Mouse (Mus musculus): ENCODE data around the gene Pes1. TPM values are rescaled to one million over a fixed set of nuclear protein-coding genes. Genes with fewer than 3 reads are reported as not detected.
"Not testable (repeated sequence)": the region's sequence is repeated elsewhere in the genome, so short reads cannot be mapped to it uniquely, and the experiment has no call there.

The Pes1 gene
- total RNA-seq, 1 experiment from 2014 or later, result 117 TPM

DNA sequence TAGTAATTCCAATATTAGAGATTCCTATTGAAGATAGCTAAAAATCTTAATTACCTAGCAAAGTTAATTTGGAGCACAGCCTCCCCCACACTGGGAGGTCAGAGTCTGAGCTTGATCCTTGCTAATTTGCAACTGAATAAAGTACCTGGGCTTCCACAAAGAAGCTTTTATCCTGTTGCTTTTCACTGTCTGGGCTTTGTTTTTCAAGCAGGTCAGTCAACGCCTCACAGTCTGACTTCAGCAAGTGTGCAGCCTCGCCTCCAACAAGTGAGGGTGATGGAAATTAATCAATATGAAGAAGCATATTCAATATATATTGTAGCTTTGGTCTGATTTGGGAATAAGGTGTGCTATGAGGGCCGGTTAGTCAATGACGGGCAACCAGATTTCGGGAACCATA lies 8.9 kb upstream of the Pes1 start:
- ATAC-seq (replicated peaks in 1 of 2; ENCODE audit: insufficient read depth in 1 of 2, low FRiP score in 2 of 2, low TSS enrichment in 1 of 2, low read depth in 1 of 2, poor library complexity in 2 of 2, severe bottlenecking in 2 of 2), result not testable (repeated sequence)

DNA sequence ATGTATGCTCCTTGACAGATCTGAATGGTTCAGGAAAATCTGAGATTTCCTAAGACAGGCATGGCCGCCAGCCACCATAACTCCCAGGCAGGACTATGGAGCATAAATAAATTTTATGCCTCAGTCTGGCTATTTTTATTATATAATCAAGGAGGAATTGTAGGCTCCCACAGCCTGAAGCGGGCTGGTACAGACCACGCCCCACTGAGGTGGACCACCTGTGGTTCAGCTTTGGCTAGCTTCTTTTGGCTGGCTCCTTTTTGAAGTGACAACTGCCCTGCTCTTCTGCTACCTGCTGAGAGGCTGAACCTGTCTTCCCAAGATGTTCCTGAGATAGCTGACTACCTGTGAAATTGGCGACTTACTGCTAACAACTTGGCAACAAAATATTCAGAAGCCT lies 8.4 kb upstream of the Pes1 start:
- ATAC-seq (replicated peaks in 1 of 2; ENCODE audit: insufficient read depth in 1 of 2, low FRiP score in 2 of 2, low TSS enrichment in 1 of 2, low read depth in 1 of 2, poor library complexity in 2 of 2, severe bottlenecking in 2 of 2), result not testable (repeated sequence)

DNA sequence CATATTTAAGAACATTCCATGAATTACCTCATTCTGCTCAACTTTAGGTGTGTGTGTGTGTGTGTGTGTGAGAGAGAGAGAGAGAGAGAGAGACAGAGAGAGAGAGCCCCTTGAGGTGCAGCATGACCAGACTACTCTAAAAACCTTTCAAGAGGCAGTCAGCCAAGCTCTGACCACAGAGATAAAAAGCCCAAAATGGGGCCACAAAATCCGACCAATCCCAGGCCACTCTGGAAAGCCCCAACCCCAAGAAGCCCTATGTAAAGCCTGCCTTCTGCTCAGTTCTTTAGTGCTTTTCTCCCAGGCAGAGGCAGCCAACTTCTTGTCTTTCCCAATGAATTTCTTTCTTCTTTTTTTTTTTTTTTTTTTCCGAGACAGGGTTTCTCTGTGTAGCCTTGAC lies 2.9 kb upstream of the Pes1 start:
- no peak for ATAC-seq (replicated peaks in 1 of 2; ENCODE audit: insufficient read depth in 1 of 2, low FRiP score in 2 of 2, low TSS enrichment in 1 of 2, low read depth in 1 of 2, poor library complexity in 2 of 2, severe bottlenecking in 2 of 2)

DNA sequence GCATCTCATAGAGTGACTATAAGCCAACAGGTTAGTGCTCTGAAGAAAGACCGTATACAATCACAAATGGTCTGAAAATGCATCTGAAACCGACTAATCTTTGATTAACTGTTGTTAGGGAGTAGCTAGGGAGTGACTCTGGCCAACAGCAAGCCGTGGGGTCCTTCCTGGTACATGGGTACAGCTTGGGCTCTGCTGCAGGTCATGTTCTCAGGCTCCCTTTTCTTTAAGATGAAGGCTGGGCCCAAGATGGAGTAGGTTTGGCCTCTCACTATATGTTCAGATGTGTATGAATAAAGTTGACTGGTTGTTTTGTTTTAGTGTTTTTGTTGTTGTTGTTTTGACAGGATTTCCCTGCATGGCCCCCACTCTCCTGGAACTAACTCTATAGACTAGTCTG lies 2.0 kb upstream of the Pes1 start:
- ATAC-seq (replicated peaks in 1 of 2; ENCODE audit: insufficient read depth in 1 of 2, low FRiP score in 2 of 2, low TSS enrichment in 1 of 2, low read depth in 1 of 2, poor library complexity in 2 of 2, severe bottlenecking in 2 of 2), result no peak

DNA sequence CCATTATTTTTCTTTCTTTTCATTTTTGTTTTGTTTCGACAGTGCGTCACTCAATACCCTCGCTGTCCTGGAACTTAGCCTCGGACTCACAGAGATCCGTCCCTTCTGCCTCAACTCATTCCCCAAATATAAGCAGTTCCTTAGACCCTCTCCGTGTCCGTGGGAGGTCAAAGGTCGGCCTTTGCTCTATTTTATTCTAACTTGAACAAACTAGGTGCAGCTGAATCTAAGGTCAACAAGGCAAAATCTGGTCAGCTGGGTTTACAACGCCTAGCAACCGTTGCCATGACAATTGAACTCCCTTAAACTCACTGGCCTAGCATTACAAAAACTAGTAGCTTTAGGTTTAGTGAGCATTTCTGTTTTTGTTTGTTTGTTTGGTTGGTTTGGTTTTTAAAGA lies 620 bp upstream of the Pes1 start:
- no peak for ATAC-seq (replicated peaks in 1 of 2; ENCODE audit: insufficient read depth in 1 of 2, low FRiP score in 2 of 2, low TSS enrichment in 1 of 2, low read depth in 1 of 2, poor library complexity in 2 of 2, severe bottlenecking in 2 of 2)

DNA sequence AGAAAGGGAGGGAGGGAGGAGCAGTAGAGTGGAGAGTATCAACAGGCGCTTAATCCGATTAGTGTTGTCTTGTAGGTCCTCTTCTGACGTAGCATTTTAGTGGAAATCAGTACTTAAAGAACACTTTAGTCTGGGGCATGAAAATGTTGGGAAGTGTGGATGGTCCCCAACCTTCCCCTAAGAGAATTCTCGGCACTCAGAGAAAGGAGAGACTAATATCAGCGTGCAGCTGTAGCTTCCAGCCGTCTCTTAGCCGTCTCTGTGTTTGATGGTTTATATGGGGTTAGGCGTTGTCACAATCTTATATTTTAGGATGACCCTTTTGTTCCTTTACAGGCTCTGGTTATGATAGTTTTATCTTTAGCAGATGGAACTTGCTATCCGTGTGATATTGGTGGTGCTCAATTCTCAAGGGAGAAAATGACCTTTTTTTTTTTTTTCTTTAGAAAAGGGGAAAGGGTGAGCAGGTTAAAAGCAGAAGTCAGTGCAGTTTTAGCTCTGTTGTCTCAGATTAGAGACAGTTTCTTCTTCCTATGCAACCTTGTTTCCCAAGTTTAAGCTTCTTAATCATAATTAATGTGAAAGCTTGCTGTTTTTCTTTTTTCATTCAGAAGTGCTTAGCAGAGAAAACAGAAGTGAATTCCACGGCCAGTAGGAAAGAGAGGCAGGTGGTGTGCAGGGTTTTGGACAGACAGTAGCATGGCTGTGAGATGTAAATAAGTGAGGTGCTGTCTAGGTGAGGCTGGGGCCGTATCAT lies 819 bp downstream of the Pes1 start:
- ATAC-seq (replicated peaks in 1 of 2; ENCODE audit: insufficient read depth in 1 of 2, low FRiP score in 2 of 2, low TSS enrichment in 1 of 2, low read depth in 1 of 2, poor library complexity in 2 of 2, severe bottlenecking in 2 of 2), result no peak; a peak in 1 of 4 replicates

DNA sequence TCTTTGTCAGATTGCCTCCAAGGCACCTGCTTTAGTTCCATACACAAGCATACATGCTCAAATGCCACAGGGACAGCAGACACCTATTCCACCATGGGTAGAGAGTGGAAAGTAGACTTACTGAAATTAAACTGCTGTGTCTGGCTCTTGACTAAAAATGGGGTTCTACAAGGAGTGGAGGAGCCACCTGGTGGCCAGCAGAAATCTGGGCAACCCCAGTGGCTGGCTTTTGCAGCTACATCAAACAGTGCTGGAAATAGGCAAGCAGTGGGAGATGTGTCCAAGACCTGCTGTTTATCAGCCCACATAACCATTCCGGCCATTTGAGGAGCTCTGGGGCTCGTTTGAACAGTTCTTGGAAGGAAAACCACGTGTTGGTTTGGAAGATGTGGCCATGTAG lies 6.1 kb downstream of the Pes1 start:
- no peak for ATAC-seq (replicated peaks in 1 of 2; ENCODE audit: insufficient read depth in 1 of 2, low FRiP score in 2 of 2, low TSS enrichment in 1 of 2, low read depth in 1 of 2, poor library complexity in 2 of 2, severe bottlenecking in 2 of 2)

DNA sequence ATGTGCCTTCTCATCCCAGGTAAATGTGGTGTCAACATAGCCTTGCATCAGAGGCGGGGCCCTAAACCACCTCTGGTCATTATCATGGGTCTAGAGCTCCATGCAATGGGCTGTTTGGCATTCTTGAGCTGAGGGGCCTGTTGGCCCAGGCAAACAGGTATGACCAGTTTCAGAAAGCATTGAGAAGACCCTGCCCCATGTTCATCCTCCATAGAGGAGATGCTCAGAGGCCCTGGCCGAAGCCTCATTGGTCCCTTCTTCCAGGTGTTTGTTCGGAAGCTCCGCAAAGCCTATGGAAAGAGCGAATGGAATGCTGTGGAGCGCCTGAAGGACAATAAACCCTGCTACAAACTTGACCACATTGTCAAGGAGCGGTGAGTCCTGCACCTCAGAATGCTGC lies 6.6 kb downstream of the Pes1 start:
- ATAC-seq (replicated peaks in 1 of 2; ENCODE audit: insufficient read depth in 1 of 2, low FRiP score in 2 of 2, low TSS enrichment in 1 of 2, low read depth in 1 of 2, poor library complexity in 2 of 2, severe bottlenecking in 2 of 2), result no peak

DNA sequence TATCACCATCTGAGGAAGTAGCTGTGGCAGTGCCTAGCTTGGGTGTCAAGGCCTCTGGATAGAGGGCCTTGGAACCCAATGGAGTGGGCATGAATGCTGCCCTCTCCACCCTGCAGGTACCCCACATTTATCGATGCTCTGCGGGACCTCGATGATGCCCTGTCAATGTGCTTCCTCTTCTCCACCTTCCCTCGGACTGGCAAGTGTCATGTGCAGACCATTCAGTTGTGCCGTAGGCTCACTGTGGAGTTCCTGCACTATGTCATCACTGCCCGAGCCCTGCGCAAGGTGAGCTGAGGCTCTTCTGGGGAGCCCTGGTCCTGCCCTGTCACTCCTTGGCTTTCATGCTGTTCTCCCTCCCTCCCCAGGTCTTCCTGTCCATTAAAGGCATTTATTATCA lies 9.3 kb downstream of the Pes1 start:
- no peak for ATAC-seq (replicated peaks in 1 of 2; ENCODE audit: insufficient read depth in 1 of 2, low FRiP score in 2 of 2, low TSS enrichment in 1 of 2, low read depth in 1 of 2, poor library complexity in 2 of 2, severe bottlenecking in 2 of 2)

DNA sequence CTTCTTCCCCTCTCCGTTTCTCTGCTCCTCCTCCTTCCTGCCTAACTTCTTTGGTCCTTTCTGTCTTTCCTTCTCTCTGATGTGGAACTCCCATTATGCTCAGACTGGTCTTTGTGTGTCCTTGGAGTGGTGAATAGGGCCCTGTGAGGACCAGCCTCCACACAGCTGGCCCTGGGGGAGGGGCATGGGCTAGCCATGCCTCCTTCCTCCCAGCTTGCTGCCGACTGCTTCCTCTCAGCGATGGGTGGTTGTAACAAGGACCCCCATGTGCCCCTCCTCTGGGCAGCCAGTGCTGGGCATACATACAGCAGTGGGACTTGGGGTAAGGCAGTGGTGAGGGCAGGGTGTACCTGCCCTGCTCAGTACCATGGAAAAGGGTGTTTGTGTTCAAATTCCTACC lies 10.5 kb downstream of the Pes1 start:
- ATAC-seq (replicated peaks in 1 of 2; ENCODE audit: insufficient read depth in 1 of 2, low FRiP score in 2 of 2, low TSS enrichment in 1 of 2, low read depth in 1 of 2, poor library complexity in 2 of 2, severe bottlenecking in 2 of 2), result no peak

DNA sequence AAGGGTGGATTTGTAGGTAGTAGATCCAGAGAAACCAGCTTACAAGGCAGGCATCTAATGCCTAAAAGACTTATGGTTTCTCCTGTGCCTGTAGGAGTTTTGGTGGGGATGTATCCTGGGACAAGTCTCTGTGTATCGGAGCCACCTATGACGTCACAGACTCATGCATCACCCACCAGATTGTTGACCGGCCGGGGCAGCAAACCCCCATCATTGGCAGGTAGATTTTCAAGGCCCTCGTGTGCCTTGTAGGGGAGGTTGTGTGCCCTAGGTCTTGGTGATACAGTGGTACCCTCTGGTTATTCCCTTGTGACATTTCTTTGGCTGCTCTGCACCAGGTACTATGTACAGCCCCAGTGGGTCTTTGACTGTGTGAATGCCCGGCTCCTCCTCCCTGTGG lies 12.9 kb downstream of the Pes1 start, which contains the start of gene 4930556J24Rik:
Gene 4930556J24Rik, minus strand, starts transcription at position 101 of the 400 bp plus-strand sequence.
- ATAC-seq (replicated peaks in 1 of 2; ENCODE audit: insufficient read depth in 1 of 2, low FRiP score in 2 of 2, low TSS enrichment in 1 of 2, low read depth in 1 of 2, poor library complexity in 2 of 2, severe bottlenecking in 2 of 2), result no peak

DNA sequence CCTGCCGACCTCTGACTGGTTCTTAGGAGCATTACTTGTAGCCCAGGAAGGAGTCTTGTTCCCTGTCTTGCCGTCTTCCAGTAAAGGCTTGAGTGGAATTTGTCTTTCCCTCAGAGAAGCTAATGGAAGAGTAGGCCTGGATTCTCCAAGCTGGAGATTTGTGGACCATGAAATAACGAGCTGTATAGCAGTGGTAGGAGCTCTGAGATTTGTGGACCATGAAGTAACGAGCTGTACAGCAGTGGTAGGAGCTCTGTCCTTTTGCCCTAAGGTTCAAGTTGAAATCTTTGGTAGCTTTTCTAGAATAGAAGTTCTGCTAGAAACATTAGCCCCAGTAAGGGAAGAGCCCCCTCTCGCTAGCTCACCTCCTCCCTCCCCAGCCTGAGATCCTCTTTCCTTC lies 14.6 kb downstream of the Pes1 start:
- ATAC-seq (replicated peaks in 1 of 2; ENCODE audit: insufficient read depth in 1 of 2, low FRiP score in 2 of 2, low TSS enrichment in 1 of 2, low read depth in 1 of 2, poor library complexity in 2 of 2, severe bottlenecking in 2 of 2), result no peak

DNA sequence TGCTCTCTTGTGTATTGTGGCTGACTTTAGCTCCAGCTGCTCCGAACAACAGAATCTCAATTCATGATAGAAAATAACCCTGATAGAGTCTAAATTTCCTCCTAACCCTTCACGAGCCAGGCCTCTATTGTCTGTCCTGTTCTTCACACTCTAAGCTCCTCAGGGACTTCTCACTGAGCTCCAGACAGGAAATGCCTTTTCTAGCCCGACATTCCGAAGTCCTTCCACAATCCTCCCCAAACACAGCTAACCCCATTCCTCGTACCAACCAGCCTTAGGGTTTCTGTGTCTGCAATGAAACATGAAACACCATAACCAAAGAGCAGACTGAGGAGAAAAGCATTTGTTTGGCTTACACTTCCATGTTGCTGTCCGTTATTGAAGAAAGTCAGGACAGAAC lies 17.8 kb downstream of the Pes1 start:
- no peak for ATAC-seq (replicated peaks in 1 of 2; ENCODE audit: insufficient read depth in 1 of 2, low FRiP score in 2 of 2, low TSS enrichment in 1 of 2, low read depth in 1 of 2, poor library complexity in 2 of 2, severe bottlenecking in 2 of 2)

DNA sequence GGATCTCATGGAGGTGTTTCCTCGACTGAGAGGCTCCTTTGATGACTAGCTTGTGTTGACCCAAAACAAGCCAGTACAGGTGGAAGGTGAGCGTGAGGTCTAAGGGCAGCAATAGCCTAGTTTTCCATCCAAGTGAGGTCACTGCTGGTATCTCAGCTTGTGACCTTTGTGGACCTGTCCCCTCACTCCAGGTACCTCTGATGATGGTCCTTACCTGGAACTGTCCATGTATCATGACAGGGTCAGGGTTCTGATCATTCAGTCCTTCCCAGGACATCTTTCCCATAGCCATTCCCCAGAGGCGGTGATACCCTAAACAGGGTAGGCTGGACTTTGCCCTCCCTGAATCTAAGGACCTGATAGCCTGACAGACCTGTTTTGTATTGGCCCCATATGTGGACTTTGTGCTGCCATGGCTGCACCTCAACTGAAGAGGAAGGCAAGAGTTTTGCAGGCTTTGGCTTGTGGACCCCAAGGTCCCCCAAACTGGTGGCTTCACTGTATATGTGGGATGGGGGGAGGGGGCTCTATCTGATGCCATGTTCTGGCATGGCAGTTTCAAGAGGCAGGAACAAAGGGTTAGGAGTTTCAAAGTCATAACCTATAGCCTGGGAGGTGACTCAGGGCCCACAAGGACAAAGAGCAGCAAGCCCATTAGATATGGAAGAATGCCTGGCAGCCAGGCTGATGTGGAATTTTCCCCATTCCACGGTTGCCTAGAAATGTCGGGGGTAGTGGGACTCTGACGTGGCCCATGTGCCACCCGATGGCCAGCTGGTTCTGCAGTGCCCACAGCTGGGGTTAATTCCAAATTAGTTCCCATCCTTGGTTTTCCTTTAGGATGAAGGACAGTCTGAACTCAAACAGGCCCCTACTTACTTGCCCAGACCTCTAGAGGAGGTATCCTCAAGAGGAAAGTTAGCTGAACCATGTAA lies 18.8 kb downstream of the Pes1 start:
- ATAC-seq (replicated peaks in 1 of 2; ENCODE audit: insufficient read depth in 1 of 2, low FRiP score in 2 of 2, low TSS enrichment in 1 of 2, low read depth in 1 of 2, poor library complexity in 2 of 2, severe bottlenecking in 2 of 2), result no peak

DNA sequence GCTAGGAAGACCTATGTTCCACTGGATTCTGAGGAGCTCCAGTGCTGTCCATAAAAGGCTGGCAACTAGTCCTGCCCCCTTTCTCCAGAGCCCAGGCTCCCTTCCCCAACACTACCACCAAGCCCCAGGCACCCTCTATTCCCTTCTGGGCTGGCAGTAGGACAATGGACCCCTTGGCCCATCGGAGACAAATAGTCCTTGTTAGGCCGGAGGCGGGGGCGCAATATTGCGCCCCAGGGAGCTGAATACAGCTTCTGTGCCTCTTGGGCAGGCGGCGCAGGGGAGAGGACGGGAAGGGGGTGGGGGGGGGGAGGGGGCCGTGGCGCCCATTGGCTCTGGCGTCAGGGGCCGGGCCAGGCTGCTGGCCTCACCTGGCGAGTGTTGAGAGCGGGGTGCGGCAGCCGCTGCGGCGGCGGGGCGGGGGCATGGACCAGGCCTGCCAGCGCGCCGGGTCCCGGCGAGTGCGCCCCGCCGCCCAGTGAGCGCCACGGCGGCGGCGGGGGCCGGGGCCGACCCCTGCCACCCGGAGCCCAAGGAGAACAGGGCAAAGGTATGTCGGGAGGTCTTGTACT lies 19.6 kb downstream of the Pes1 start, which contains the start of gene Gal3st1:
Gene Gal3st1, plus strand, starts transcription at position 346 of the 572 bp plus-strand sequence.
- ATAC-seq (replicated peaks in 1 of 2; ENCODE audit: insufficient read depth in 1 of 2, low FRiP score in 2 of 2, low TSS enrichment in 1 of 2, low read depth in 1 of 2, poor library complexity in 2 of 2, severe bottlenecking in 2 of 2), result no peak

DNA sequence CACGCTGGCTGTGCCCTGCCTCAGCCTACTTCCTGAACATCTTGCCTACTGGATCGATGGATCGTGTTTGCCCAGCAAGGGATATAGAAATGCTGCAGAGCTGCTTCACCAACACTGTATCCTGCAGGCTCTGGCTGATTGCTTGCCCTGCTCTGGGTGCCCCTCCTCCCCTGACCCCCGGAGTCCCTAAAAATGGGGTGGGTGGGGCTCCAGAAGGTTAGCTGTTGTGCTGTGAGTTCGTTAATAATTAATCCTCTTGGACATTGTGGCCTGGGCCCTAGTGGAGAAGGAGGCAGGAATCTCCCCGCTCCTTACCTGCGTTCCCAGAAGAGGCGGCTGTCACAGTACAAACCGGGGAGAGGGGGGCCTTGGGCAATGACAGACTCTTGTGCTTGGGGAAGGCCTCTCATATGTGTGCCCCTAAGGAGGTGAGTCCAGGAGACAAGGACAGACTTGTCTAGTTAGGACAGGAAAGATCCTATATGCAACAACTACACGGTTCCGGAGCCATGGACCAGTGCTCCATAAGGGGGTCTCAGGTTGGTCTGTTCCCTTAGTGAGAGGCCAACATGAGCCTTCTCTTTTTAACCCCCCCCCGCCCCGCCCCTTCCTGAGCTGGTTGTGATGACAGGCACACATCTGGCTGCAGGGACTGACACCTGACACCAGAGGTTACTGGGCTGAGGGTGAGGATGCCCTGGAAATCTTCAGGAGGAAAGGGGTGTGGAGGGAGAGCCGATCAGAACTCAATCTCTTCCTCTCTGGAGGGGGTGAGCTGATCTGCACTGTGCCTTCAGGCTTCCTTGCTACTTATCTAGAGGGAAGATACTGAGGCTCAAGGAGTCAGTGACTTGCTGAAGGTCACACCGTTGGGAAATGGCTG lies 20.3 kb downstream of the Pes1 start:
- no peak for ATAC-seq (replicated peaks in 1 of 2; ENCODE audit: insufficient read depth in 1 of 2, low FRiP score in 2 of 2, low TSS enrichment in 1 of 2, low read depth in 1 of 2, poor library complexity in 2 of 2, severe bottlenecking in 2 of 2)

DNA sequence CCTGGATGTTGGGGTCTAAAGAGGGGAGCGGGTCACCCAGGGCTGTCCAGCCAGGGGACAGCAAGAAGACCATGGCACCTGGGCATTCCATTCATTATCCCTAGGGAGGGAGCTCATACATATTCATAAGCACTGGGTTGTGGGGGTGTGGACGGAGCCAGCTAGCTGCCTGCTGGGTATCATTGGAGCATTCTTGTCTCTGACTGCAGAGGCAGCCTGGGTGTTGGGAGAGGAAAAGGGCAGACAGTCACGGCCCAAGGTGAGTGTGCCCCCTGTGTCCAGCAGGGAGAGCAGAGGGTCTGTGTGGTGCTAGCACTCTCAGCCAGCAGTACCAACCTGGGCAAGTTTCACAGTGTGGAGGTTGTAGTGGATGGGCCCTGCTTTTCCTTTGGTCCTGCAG lies 26.0 kb downstream of the Pes1 start:
- no peak for ATAC-seq (replicated peaks in 1 of 2; ENCODE audit: insufficient read depth in 1 of 2, low FRiP score in 2 of 2, low TSS enrichment in 1 of 2, low read depth in 1 of 2, poor library complexity in 2 of 2, severe bottlenecking in 2 of 2)
